Mouse (Mus musculus): ENCODE results near the gene Anp32e. TPM values are rescaled to one million over a fixed set of nuclear protein-coding genes. Genes with fewer than 3 reads are reported as not detected.
A peak's percentile ranks its signal among the peaks of the same experiment; 100 is the strongest.
"Not testable (repeated sequence)": the region's sequence is repeated elsewhere in the genome, so short reads cannot be mapped to it uniquely, and the experiment has no call there.

Anp32e gene
- total RNA-seq, 2 experiments from 2014 or later: 91.6 to 99.3 TPM

- no peak for DNase-seq
These were observed 44.0 kb downstream of the Anp32e start for GRCm38 (mm10) chr3:95972873-95973634.

- no peak for DNase-seq
These were observed 48.0 kb downstream of the Anp32e start for GRCm38 (mm10) chr3:95977079-95977478.

- DNase-seq: not testable (repeated sequence)
These were observed 48.5 kb downstream of the Anp32e start for GRCm38 (mm10) chr3:95977587-95977986.

GRCm38 (mm10) chr3:95978265-95978664 lies 49.2 kb downstream of the Anp32e start:
- DNase-seq: no peak

- DNase-seq: no peak
These were observed 51.4 kb downstream of the Anp32e start for GRCm38 (mm10) chr3:95980276-95980970.

GRCm38 (mm10) chr3:95982129-95982528 lies 53.1 kb downstream of the Anp32e start:
- no peak for DNase-seq

- DNase-seq: peak; percentile 48 to 58
These were observed 56.4 kb downstream of the Anp32e start for GRCm38 (mm10) chr3:95985209-95986000.

- DNase-seq: no peak
These were observed 57.1 kb downstream of the Anp32e start for GRCm38 (mm10) chr3:95986001-95986622.

GRCm38 (mm10) chr3:95986984-95987383 lies 57.9 kb downstream of the Anp32e start:
- DNase-seq: no peak

GRCm38 (mm10) chr3:95987386-95988110 lies 58.5 kb downstream of the Anp32e start:
- DNase-seq: no peak

- DNase-seq: no peak
These were observed 59.1 kb downstream of the Anp32e start for GRCm38 (mm10) chr3:95988138-95988537.

GRCm38 (mm10) chr3:95988969-95989368 lies 59.9 kb downstream of the Anp32e start:
- peak; percentile 73 to 77 for DNase-seq

GRCm38 (mm10) chr3:95990413-95990941 lies 61.4 kb downstream of the Anp32e start:
- DNase-seq: no peak

- no peak for DNase-seq
These were observed 64.1 kb downstream of the Anp32e start for GRCm38 (mm10) chr3:95992990-95993603.

- DNase-seq: peak in 1 of 2 experiments; percentile 63
These were observed 64.8 kb downstream of the Anp32e start for GRCm38 (mm10) chr3:95993881-95994280.

GRCm38 (mm10) chr3:95994381-95994846 lies 65.4 kb downstream of the Anp32e start:
- DNase-seq: no peak

- DNase-seq: peak; percentile 23 to 43
These were observed 66.1 kb downstream of the Anp32e start for GRCm38 (mm10) chr3:95994975-95995801.

GRCm38 (mm10) chr3:95995802-95996428 lies 66.9 kb downstream of the Anp32e start, which contains the start of gene Plekho1:
TSS of gene Plekho1 (minus strand) at chr3:95996001.
- DNase-seq: peak; percentile 78 to 88
